13 mouse cellular contexts compared by ENCODE assay signal in genomic region chr13:55523951-55524600, GRCm38 (mm10). TPM values are rescaled to one million over a fixed set of nuclear protein-coding genes. Genes with fewer than 3 reads are reported as not detected.
A peak's percentile ranks its signal among the peaks of the same experiment; 100 is the strongest.
DNase-seq lines count a peak whose midpoint lies in the region; ATAC-seq and TF ChIP-seq lines count a peak whose summit lies in the region.
"Had no signal": no experiment of that assay in that cellular context is flagged by ENCODE, and none has a peak within 500 bp of the region (broad histone marks: within the 10 kb centered on the region; RNA-seq: fewer than 3 reads in every experiment).

No protein-coding gene starts in this region.

- H3K27me3 ChIP-seq in heart, embryonic 10.5 days (ENCODE audit: insufficient read depth, poor library complexity, severe bottlenecking): 0 out of 2 replicates have a peak, but pooled peaks cover 5% of the 10 kb centered on the region
- H3K27me3 ChIP-seq in heart, embryonic 11.5 days (ENCODE audit: control insufficient read depth, insufficient read depth, low read length): no peaks in the 10 kb centered on the region
- H3K27me3 ChIP-seq in kidney, embryonic 14.5 days (ENCODE audit: control insufficient read depth, insufficient read depth, low read length): no peaks in the 10 kb centered on the region
- no peaks in the 10 kb centered on the region for H3K27me3 ChIP-seq in kidney, adult 2 months (replicated peaks; ENCODE audit: control insufficient read depth, insufficient read depth, low read length)
- H3K27me3 ChIP-seq in liver, embryonic 13.5 days: 0 out of 2 replicates have a peak, but pooled peaks cover 3% of the 10 kb centered on the region
- H3K27me3 ChIP-seq: forebrain, embryonic 15.5 days; limb, embryonic 12.5 days had no signal

- WGBS in heart, embryonic 10.5 days: 84% methylated on average over 23 of the region's 23 CpGs
- 81% methylated on average over 23 of the region's 23 CpGs for WGBS in heart, embryonic 11.5 days (ENCODE audit: insufficient replicate concordance)
- WGBS in kidney, embryonic 14.5 days: 89% methylated on average over 23 of the region's 23 CpGs
- WGBS in kidney, adult 2 months: 88% methylated on average over 23 of the region's 23 CpGs
- 85% methylated on average over 23 of the region's 23 CpGs for WGBS in liver, embryonic 13.5 days (ENCODE audit: insufficient replicate concordance)

- TF ChIP-seq POLR2A in kidney, adult 2 months (IDR thresholded peaks at IDR 0.05; ENCODE audit: low read depth, low read length): no peak

- H3K4me1 ChIP-seq in heart, embryonic 10.5 days: peaks cover 14% of the 10 kb centered on the region
- no peaks in the 10 kb centered on the region for H3K4me1 ChIP-seq in heart, embryonic 11.5 days (ENCODE audit: control insufficient read depth, insufficient read depth, low read length)
- H3K4me1 ChIP-seq in kidney, embryonic 14.5 days (ENCODE audit: control insufficient read depth, insufficient read depth, low read length): peaks cover 6% of the 10 kb centered on the region
- H3K4me1 ChIP-seq in kidney, adult 2 months (ENCODE audit: control insufficient read depth, insufficient read depth, low read length): no peaks in the 10 kb centered on the region
- H3K4me1 ChIP-seq in ES-E14 (ENCODE audit: control insufficient read depth in 2 of 2, insufficient read depth in 2 of 2, low read length in 2 of 2, poor library complexity in 1 of 2): peaks cover 4 to 5% of the 10 kb centered on the region in 2 experiments; a peak in 2 of 4 replicates
- H3K4me1 ChIP-seq in liver, embryonic 13.5 days (replicated peaks): peaks cover 45% of the 10 kb centered on the region
- H3K4me1 ChIP-seq: forebrain, embryonic 15.5 days; limb, embryonic 12.5 days had no signal

- H3K9ac ChIP-seq in heart, embryonic 11.5 days (ENCODE audit: low read depth, low read length): no peak overlapping the region
- H3K9ac ChIP-seq in kidney, embryonic 14.5 days (ENCODE audit: low read depth, low read length): no peak overlapping the region
- H3K9ac ChIP-seq in ES-E14 (ENCODE audit: insufficient read depth, low read depth, low read length, poor library complexity, severe bottlenecking): peak overlapping the region; percentile 5; the same call in 1 of the 2 replicates
- no peak overlapping the region for H3K9ac ChIP-seq in liver, embryonic 13.5 days
- H3K9ac ChIP-seq: forebrain, embryonic 15.5 days; limb, embryonic 12.5 days had no signal

- DNase-seq in heart, embryonic 10.5 days (ENCODE audit: low spot score): no peak
- no peak for DNase-seq in kidney, adult 2 months
- no peak for DNase-seq in ES-E14 (ENCODE audit: low read depth, low spot score)
- DNase-seq in liver, embryonic 13.5 days: no peak
- no peak for DNase-seq in lung, adult 18-20 months
- DNase-seq: cerebellum, postnatal 14 days; midbrain, embryonic 14.5 days; retina, postnatal 1 day had no signal

- H3K27ac ChIP-seq in heart, embryonic 10.5 days: peak overlapping the region; percentile 49
- H3K27ac ChIP-seq in heart, embryonic 11.5 days (ENCODE audit: low read depth, low read length): no peak overlapping the region
- no peak overlapping the region for H3K27ac ChIP-seq in kidney, embryonic 14.5 days (ENCODE audit: low read depth, low read length)
- no peak overlapping the region for H3K27ac ChIP-seq in kidney, adult 2 months (ENCODE audit: insufficient read depth, low read depth, low read length)
- H3K27ac ChIP-seq in ES-E14 (ENCODE audit: insufficient read depth, low read depth, low read length, poor library complexity, severe bottlenecking): no peak overlapping the region
- H3K27ac ChIP-seq in liver, embryonic 13.5 days: peak overlapping the region; percentile 47; the same call in 1 of the 2 replicates
- H3K27ac ChIP-seq: forebrain, embryonic 15.5 days; limb, embryonic 12.5 days had no signal

- H3K4me3 ChIP-seq in heart, embryonic 10.5 days: no peak overlapping the region
- H3K4me3 ChIP-seq in heart, embryonic 11.5 days (ENCODE audit: low read depth, low read length): no peak overlapping the region
- no peak overlapping the region for H3K4me3 ChIP-seq in kidney, embryonic 14.5 days (ENCODE audit: low read length)
- H3K4me3 ChIP-seq in kidney, adult 2 months (ENCODE audit: insufficient read depth, low read depth, low read length): no peak overlapping the region
- peak overlapping the region; percentile 31 to 57; a peak in 3 of 4 replicates for H3K4me3 ChIP-seq in ES-E14 (ENCODE audit: insufficient read depth in 1 of 2, low read depth in 1 of 2, low read length in 2 of 2, poor library complexity in 1 of 2, severe bottlenecking in 1 of 2)
- H3K4me3 ChIP-seq in liver, embryonic 13.5 days (replicated peaks): no peak overlapping the region
- H3K4me3 ChIP-seq: forebrain, embryonic 15.5 days; heart, adult 2 months; limb, embryonic 12.5 days had no signal

- no peak for TF ChIP-seq CTCF in kidney, adult 2 months (conservative IDR thresholded peaks at IDR 0.05; ENCODE audit: insufficient read depth, insufficient read length, low read depth, low read length)

- ATAC-seq in heart, embryonic 11.5 days (replicated peaks; ENCODE audit: insufficient number of reproducible peaks, low FRiP score, low TSS enrichment): no peak
- 0 out of 2 replicates have a peak, but pooled peaks have one; percentile 2 for ATAC-seq in kidney, embryonic 14.5 days (ENCODE audit: low FRiP score, low TSS enrichment)
- no peak for ATAC-seq in liver, embryonic 13.5 days (ENCODE audit: low read depth)
- ATAC-seq: forebrain, embryonic 15.5 days had no signal

- peaks cover 7% of the 10 kb centered on the region for H3K36me3 ChIP-seq in heart, embryonic 10.5 days
- H3K36me3 ChIP-seq in heart, embryonic 11.5 days (ENCODE audit: control insufficient read depth, insufficient read depth, low read length): no peaks in the 10 kb centered on the region
- H3K36me3 ChIP-seq in kidney, embryonic 14.5 days (ENCODE audit: control insufficient read depth, insufficient read depth, low read length): peaks cover 4% of the 10 kb centered on the region; the same call in 1 of the 2 replicates
- no peaks in the 10 kb centered on the region for H3K36me3 ChIP-seq in kidney, adult 2 months (ENCODE audit: control insufficient read depth, insufficient read depth, low read length)
- H3K36me3 ChIP-seq in ES-E14 (ENCODE audit: control insufficient read depth, insufficient read depth, low read length, poor library complexity, severe bottlenecking): no peaks in the 10 kb centered on the region
- H3K36me3 ChIP-seq in liver, embryonic 13.5 days: peaks cover 2% of the 10 kb centered on the region; the same call in 1 of the 2 replicates

- H3K4me2 ChIP-seq in heart, embryonic 11.5 days: no peak overlapping the region
- H3K4me2 ChIP-seq in kidney, embryonic 14.5 days (replicated peaks; ENCODE audit: low read depth, low read length): no peak overlapping the region
- no peak overlapping the region for H3K4me2 ChIP-seq in liver, embryonic 13.5 days
- H3K4me2 ChIP-seq: forebrain, embryonic 15.5 days; limb, embryonic 12.5 days had no signal

- in situ Hi-C loops in ES-E14 (cut with MboI; ENCODE audit: low sequenced_read_pairs in 2 of 2, unreplicated experiment in 2 of 2): no loop called here

- no peaks in the 10 kb centered on the region for H3K9me3 ChIP-seq in heart, embryonic 10.5 days
- no peaks in the 10 kb centered on the region for H3K9me3 ChIP-seq in heart, embryonic 11.5 days (replicated peaks; ENCODE audit: control insufficient read depth, low read length)
- H3K9me3 ChIP-seq in kidney, embryonic 14.5 days (ENCODE audit: control insufficient read depth, low read length): no peaks in the 10 kb centered on the region
- H3K9me3 ChIP-seq in ES-E14 (ENCODE audit: control insufficient read depth, insufficient read depth, low read depth, low read length): no peaks in the 10 kb centered on the region
- no peaks in the 10 kb centered on the region for H3K9me3 ChIP-seq in liver, embryonic 13.5 days (replicated peaks)
- H3K9me3 ChIP-seq: forebrain, embryonic 15.5 days had no signal

RNA-seq across cellular contexts. Expression of gene Dok3, which starts 5.0 kb away (rescaled TPM):
- 0.57 and 2.4 TPM in 2 replicates for polyA plus RNA-seq in heart, embryonic 10.5 days (2016; fragmentation: Nextera tagmentation; extraction: Ambion mirVana)
- polyA plus RNA-seq in heart, embryonic 11.5 days (2014; fragmentation: Nextera tagmentation; extraction: Ambion mirVana): 0.90 and 1.1 TPM in 2 replicates
- 1.9 and 2.2 TPM in 2 replicates for polyA plus RNA-seq in kidney, embryonic 14.5 days (2014; fragmentation: Nextera tagmentation; extraction: Ambion mirVana)
- 4.7 and 7.7 TPM in 2 replicates for polyA plus RNA-seq in kidney, adult 2 months (2012; rRNA removed)
- total RNA-seq in ES-E14 (2012; rRNA removed): 0.98 and 1.7 TPM in 2 replicates
- 3.4 and 3.8 TPM in 2 replicates for polyA plus RNA-seq in liver, embryonic 13.5 days (2015; fragmentation: Nextera tagmentation; extraction: Ambion mirVana)

RNA-seq across cellular contexts. Expression of gene Pdlim7, which starts 10.6 kb away (rescaled TPM):
- polyA plus RNA-seq in heart, embryonic 10.5 days (2016; fragmentation: Nextera tagmentation; extraction: Ambion mirVana): 397 and 462 TPM in 2 replicates
- polyA plus RNA-seq in heart, embryonic 11.5 days (2014; fragmentation: Nextera tagmentation; extraction: Ambion mirVana): 439 and 451 TPM in 2 replicates
- 136 and 141 TPM in 2 replicates for polyA plus RNA-seq in kidney, embryonic 14.5 days (2014; fragmentation: Nextera tagmentation; extraction: Ambion mirVana)
- 22.8 and 23.5 TPM in 2 replicates for polyA plus RNA-seq in kidney, adult 2 months (2012; rRNA removed)
- 46.7 and 58.2 TPM in 2 replicates for total RNA-seq in ES-E14 (2012; rRNA removed)
- 27.5 and 28.8 TPM in 2 replicates for polyA plus RNA-seq in liver, embryonic 13.5 days (2015; fragmentation: Nextera tagmentation; extraction: Ambion mirVana)

RNA-seq across cellular contexts. Expression of gene Ddx41, which starts 12.4 kb away (rescaled TPM):
- 43.4 and 64.1 TPM in 2 replicates for polyA plus RNA-seq in heart, embryonic 10.5 days (2016; fragmentation: Nextera tagmentation; extraction: Ambion mirVana)
- polyA plus RNA-seq in heart, embryonic 11.5 days (2014; fragmentation: Nextera tagmentation; extraction: Ambion mirVana): 36.5 and 39.9 TPM in 2 replicates
- 94.1 and 94.7 TPM in 2 replicates for polyA plus RNA-seq in kidney, embryonic 14.5 days (2014; fragmentation: Nextera tagmentation; extraction: Ambion mirVana)
- 68.5 and 71.2 TPM in 2 replicates for polyA plus RNA-seq in kidney, adult 2 months (2012; rRNA removed)
- total RNA-seq in ES-E14 (2012; rRNA removed): 85.9 and 120 TPM in 2 replicates
- polyA plus RNA-seq in liver, embryonic 13.5 days (2015; fragmentation: Nextera tagmentation; extraction: Ambion mirVana): 31.7 and 32.8 TPM in 2 replicates

RNA-seq across cellular contexts. Expression of gene Dbn1, which starts 36.2 kb away (rescaled TPM):
- 101 and 166 TPM in 2 replicates for polyA plus RNA-seq in heart, embryonic 10.5 days (2016; fragmentation: Nextera tagmentation; extraction: Ambion mirVana)
- 64.1 and 83.0 TPM in 2 replicates for polyA plus RNA-seq in heart, embryonic 11.5 days (2014; fragmentation: Nextera tagmentation; extraction: Ambion mirVana)
- polyA plus RNA-seq in kidney, embryonic 14.5 days (2014; fragmentation: Nextera tagmentation; extraction: Ambion mirVana): 118 and 164 TPM in 2 replicates
- 16.9 and 21.0 TPM in 2 replicates for polyA plus RNA-seq in kidney, adult 2 months (2012; rRNA removed)
- total RNA-seq in ES-E14 (2012; rRNA removed): 77.0 and 83.8 TPM in 2 replicates
- polyA plus RNA-seq in liver, embryonic 13.5 days (2015; fragmentation: Nextera tagmentation; extraction: Ambion mirVana): 11.5 and 12.3 TPM in 2 replicates

RNA-seq across cellular contexts. Expression of gene Fam193b, which starts 46.8 kb away (rescaled TPM):
- 25.9 and 44.0 TPM in 2 replicates for polyA plus RNA-seq in heart, embryonic 10.5 days (2016; fragmentation: Nextera tagmentation; extraction: Ambion mirVana)
- polyA plus RNA-seq in heart, embryonic 11.5 days (2014; fragmentation: Nextera tagmentation; extraction: Ambion mirVana): 19.1 and 21.9 TPM in 2 replicates
- polyA plus RNA-seq in kidney, embryonic 14.5 days (2014; fragmentation: Nextera tagmentation; extraction: Ambion mirVana): 36.7 and 39.3 TPM in 2 replicates
- polyA plus RNA-seq in kidney, adult 2 months (2012; rRNA removed): 85.6 and 102 TPM in 2 replicates
- total RNA-seq in ES-E14 (2012; rRNA removed): 50.8 and 77.5 TPM in 2 replicates
- polyA plus RNA-seq in liver, embryonic 13.5 days (2015; fragmentation: Nextera tagmentation; extraction: Ambion mirVana): 7.9 and 8.8 TPM in 2 replicates

Comparison
In these comparisons a context has a peak if more than half of its experiments do, and no peak if none do; other contexts are left out.
1. H3K27ac ChIP-seq: peak in heart, embryonic 10.5 days (single experiment) and liver, embryonic 13.5 days (single experiment); none in heart, embryonic 11.5 days (single experiment), kidney, embryonic 14.5 days (single experiment), kidney, adult 2 months (single experiment) and ES-E14 (single experiment).
2. H3K4me3 ChIP-seq: peak in ES-E14 (2 of 2); none in heart, embryonic 10.5 days (single experiment), heart, embryonic 11.5 days (single experiment), kidney, embryonic 14.5 days (single experiment), kidney, adult 2 months (single experiment) and liver, embryonic 13.5 days (single experiment).